Mouse (Mus musculus) CD4-positive naive resting alpha-beta T cell, adult 76 days (primary cell): ENCODE results near the gene Slc2a12. TPM values are rescaled to one million over a fixed set of nuclear protein-coding genes. Genes with fewer than 3 reads are reported as not detected.

ENCODE experiments used
- total RNA-seq: library from RNA; stranded (reverse); gene quantifications from one replicate; pipeline ENCODE4 v1.2.4, GENCODE M21; 2023

Slc2a12 gene
- not detected for total RNA-seq

DNA sequence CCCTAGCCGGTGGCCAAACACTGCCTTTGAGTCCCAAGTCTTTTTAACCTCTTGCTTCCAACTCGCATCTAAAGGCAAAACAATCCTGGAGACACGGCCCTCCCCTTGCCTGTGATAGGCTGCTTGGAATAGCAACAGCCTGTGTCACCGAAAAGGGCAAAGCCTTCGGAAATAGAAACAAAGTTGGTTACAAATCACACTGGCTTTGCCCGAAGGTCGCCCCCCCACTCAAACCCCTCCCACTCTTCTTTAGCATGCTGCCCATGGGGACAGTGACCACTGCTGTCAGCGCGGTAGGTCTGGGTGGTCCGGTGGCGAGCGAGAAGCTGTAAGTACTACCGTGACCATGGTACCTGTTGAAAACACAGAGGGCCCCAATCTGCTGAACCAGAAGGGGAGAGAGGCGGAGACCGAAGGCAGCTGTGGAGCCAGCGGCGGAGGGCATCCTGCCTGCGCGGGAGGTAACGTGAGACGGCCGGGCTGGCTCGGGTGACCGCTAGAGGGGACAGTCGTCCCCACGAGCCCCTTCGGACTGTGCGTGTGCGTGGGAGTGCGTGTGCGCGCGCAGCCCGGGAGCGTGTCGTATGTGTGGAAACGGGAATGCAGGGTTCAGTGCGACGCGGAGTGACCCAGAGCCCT is at the start of gene Slc2a12:
Slc2a12 (plus strand) TSS at position 159 of the 639 bp plus-strand sequence.

DNA sequence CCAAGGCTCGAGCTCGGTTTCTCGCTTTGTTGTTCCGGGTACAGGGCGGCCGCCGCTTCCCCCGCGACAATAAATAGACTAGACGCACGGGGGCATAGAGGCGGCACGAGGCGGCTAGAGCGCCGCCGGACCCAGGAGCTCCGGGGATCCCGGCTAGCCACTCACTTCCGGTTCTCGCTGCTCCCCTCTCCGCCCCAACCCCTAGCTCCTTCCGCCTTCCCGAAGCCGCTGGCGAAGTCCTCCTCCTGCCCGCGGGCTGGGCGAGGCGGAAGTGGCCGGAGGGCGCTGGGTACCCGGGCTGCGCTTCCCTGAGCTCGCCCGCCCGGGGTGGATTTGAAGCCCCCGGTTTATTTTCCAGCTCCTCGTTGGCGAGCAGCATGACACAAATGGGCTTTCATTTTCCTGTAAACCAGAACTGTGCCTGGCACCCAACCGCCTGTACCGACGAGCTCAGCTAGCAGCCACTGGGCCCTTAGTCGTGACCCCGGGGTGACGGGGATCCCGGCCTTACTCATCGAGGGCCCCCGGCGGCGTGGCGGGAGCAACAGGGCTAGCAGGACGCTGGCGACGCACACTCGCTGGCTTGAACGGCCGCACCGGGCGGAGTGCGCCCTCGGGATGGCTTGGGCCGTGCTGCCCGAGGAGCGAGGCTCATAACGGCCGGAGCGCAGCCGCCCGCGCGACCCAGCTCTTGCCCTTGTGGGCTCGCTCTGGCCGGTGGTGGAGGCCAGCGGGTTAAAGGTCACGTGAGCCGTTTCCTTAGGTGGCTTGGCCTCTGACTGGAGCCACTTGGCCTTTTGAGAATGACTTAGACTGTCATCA is 86.7 kb downstream of the Slc2a12 start, which contains the start of gene Tbpl1:
Tbpl1 (minus strand) TSS at position 667 of the 822 bp plus-strand sequence.

Other genes starting within 250 kb of the Slc2a12 start
- gene Tbpl1, start 86.9 kb downstream of the Slc2a12 start, total RNA-seq, result 62.2 TPM
- not detected for gene Tcf21, start 175.2 kb downstream of the Slc2a12 start, total RNA-seq